Mouse (Mus musculus) duodenum, adult 2 months (tissue): Measurements from ENCODE around the gene Ssty2. TPM values are rescaled to one million over a fixed set of nuclear protein-coding genes. Genes with fewer than 3 reads are reported as not detected.

Source experiments
- polyA plus RNA-seq: library from polyadenylated mRNA; depleted of rRNA; stranded (reverse); fragments of >200 nt; gene quantifications from 2 replicates; pipeline ENCODE4 v1.2.3, GENCODE M21; 2012; ENCODE audit warnings: low replicate concordance; rRNA removed

Gene Ssty2
- not detected in 2 replicates for polyA plus RNA-seq

DNA sequence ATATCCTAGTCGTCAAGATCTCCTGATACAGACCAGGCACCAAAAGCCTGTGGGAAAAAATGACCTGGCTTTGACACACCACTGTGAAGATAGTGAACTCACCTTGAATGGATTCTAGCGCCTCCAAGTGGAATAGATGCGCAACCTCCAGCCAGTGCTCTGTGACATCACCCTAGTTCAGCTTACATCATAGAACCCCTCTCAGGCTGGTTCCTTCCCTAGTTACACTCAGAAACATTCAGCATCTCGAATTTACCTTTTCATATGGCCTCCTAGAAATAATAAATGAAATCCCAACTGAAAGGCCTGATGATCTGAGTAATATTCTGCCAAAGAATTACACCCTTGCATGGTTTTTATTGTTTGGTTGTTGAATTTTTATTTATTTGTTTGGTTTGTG is at the start of gene Ssty2:
TSS of gene Ssty2 (minus strand) at position 101 of the 400 bp plus-strand sequence.

